Mouse (Mus musculus): ENCODE measurements at regions not wholly inside any gene's neighbourhood (a gene's known extent, or its start where the extent isn't known, plus 50 kb on each side); places are given as distances from the start of the nearest gene placed in this dataset.

DNA sequence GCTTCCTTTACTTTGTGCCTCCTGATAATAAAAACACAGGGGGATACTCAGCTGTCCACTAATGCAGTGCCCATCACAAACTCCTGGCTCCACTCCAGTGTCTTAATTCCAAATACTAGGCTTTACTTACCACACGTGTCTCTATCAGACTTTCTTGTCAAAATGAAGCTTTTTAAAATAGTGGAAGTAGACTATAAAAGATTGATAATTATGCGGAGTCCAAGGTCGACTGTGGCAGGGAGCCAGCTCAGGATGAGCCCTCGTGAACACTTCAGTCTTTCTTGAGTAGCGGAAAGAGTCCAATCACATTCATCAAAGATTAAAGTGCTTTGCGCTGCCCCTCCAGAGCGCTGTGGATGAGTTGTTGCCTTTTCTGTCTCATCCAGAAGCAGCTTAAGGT lies 147.9 kb upstream of the Zbtb20 start:
- in situ Hi-C loops (cut with MboI; ENCODE audit: low pct_ligation_motif_present, low pct_unique_long_range_greater_than_20kb, low sequenced_read_pairs): no loop called here

DNA sequence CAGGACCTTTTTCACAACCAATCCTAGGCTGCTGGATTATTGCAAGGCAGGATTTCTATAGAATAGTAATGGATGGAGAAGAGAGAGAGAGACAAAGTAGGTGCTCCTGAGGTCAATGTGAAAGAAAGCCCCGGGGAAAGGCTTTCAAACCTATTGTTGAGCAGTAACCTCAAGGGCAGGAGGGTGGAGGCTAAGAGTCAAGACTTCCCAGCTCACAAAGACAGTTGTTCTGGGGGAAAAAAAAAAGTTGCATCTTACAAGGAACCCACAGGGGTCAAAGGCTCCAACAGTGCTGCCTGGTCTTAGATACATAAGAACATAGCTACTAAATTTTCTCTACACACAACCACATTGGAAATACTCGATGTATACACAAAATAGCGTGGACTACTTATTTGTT lies 155.8 kb upstream of the Zbtb20 start:
- no peak overlapping the region for H3K27ac ChIP-seq (ENCODE audit: insufficient read depth, low read depth)
- in situ Hi-C loops (cut with MboI; ENCODE audit: low pct_ligation_motif_present, low pct_unique_long_range_greater_than_20kb, low sequenced_read_pairs) (no loop called here), dilution Hi-C loops (cut with MboI; ENCODE audit: extremely low pct_ligation_motif_present, extremely low pct_unique_long_range_greater_than_20kb, low sequenced_read_pairs) (no loop called here)
- no peaks in the 10 kb centered on the region for H3K79me2 ChIP-seq (replicated peaks; ENCODE audit: control insufficient read depth, extremely low read depth, insufficient read depth, poor library complexity, severe bottlenecking)
- H3K9me3 ChIP-seq (replicated peaks; ENCODE audit: low read length): no peaks in the 10 kb centered on the region
- H3K36me3 ChIP-seq (replicated peaks in 1 of 2; ENCODE audit: control insufficient read depth in 1 of 2, insufficient read depth in 1 of 2, low read length in 1 of 2): no peaks in the 10 kb centered on the region
- TF ChIP-seq IRF4 (IDR thresholded peaks at IDR 0.05; ENCODE audit: low read depth, low read length) (no peak), ZKSCAN1 (IDR thresholded peaks at IDR 0.05; ENCODE audit: borderline replicate concordance, low read depth, low read length) (no peak), POLR2AphosphoS2 (IDR thresholded peaks at IDR 0.05; ENCODE audit: low read depth, low read length) (no peak), GABPA (IDR thresholded peaks at IDR 0.05; ENCODE audit: insufficient replicate concordance, low read depth, low read length) (no peak), ZNF384 (IDR thresholded peaks at IDR 0.05; ENCODE audit: low read depth, low read length) (no peak), ZC3H11A (IDR thresholded peaks at IDR 0.05; ENCODE audit: low read depth, low read length) (no peak), ZMIZ1 (IDR thresholded peaks at IDR 0.05; ENCODE audit: low read depth, low read length) (no peak), ELF1 (IDR thresholded peaks at IDR 0.05; ENCODE audit: low read depth, low read length) (no peak), NRF1 (IDR thresholded peaks at IDR 0.05; ENCODE audit: low read depth, low read length) (no peak), MXI1 (IDR thresholded peaks at IDR 0.05; ENCODE audit: low read depth, low read length) (no peak)
- H3K9ac ChIP-seq (ENCODE audit: insufficient read depth, low read depth): no peak overlapping the region
- DNase-seq (ENCODE audit: extremely low read depth): no peak
- no peaks in the 10 kb centered on the region for H3K4me1 ChIP-seq (ENCODE audit: control insufficient read depth in 1 of 2, insufficient read depth in 2 of 2)
- no peaks in the 10 kb centered on the region for H3K27me3 ChIP-seq (replicated peaks)
- H3K4me3 ChIP-seq (replicated peaks in 1 of 3; ENCODE audit: low read depth in 2 of 3, low read length in 2 of 3, poor library complexity in 1 of 3): no peak overlapping the region
- no peak overlapping the region for H3K4me2 ChIP-seq (ENCODE audit: insufficient read depth, low read depth, poor library complexity, severe bottlenecking)

More for the DNA sequence above, 147.9 kb upstream of the Zbtb20 start:
- no peaks in the 10 kb centered on the region for H3K79me2 ChIP-seq (replicated peaks; ENCODE audit: control insufficient read depth, extremely low read depth, insufficient read depth, poor library complexity, severe bottlenecking)
- no peaks in the 10 kb centered on the region; a peak in 1 of 4 replicates for H3K4me1 ChIP-seq (ENCODE audit: control insufficient read depth in 1 of 2, insufficient read depth in 2 of 2)
- H3K27me3 ChIP-seq (replicated peaks): no peaks in the 10 kb centered on the region
- no peaks in the 10 kb centered on the region for H3K9me3 ChIP-seq (replicated peaks; ENCODE audit: low read length)
- no peaks in the 10 kb centered on the region for H3K36me3 ChIP-seq (replicated peaks in 1 of 2; ENCODE audit: control insufficient read depth in 1 of 2, insufficient read depth in 1 of 2, low read length in 1 of 2)
- H3K4me2 ChIP-seq (ENCODE audit: insufficient read depth, low read depth, poor library complexity, severe bottlenecking): no peak overlapping the region
- no peak overlapping the region for H3K9ac ChIP-seq (ENCODE audit: insufficient read depth, low read depth)
- no peak for TF ChIP-seq RAD21 (IDR thresholded peaks at IDR 0.05; ENCODE audit: low read depth, low read length)
- TF ChIP-seq EP300 (IDR thresholded peaks at IDR 0.05; ENCODE audit: low read length): no peak
- DNase-seq (ENCODE audit: extremely low read depth): no peak
- dilution Hi-C loops (cut with MboI; ENCODE audit: extremely low pct_ligation_motif_present, extremely low pct_unique_long_range_greater_than_20kb, low sequenced_read_pairs): no loop called here
- H3K4me3 ChIP-seq (replicated peaks in 1 of 3; ENCODE audit: low read depth in 2 of 3, low read length in 2 of 3, poor library complexity in 1 of 3): no peak overlapping the region
- no peak overlapping the region for H3K27ac ChIP-seq (ENCODE audit: insufficient read depth, low read depth)

DNA sequence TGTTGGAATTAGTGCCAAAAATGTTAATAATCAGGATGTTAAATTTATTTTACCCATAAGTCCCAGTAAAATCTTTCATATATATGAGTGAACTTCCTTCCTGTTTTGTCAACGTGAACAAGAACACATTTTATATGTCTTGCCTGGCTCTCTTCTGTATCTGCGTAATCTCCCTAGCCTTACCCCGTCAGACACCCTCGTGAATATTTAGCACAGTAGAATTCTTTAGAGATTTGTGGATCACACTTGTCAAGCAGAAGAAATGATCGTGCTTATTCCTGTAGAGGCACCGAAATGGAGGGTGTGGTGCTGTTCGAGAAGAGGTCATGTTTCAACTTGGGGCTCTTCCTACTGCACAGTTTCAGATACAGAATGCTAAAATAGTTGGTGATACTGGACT lies 157.2 kb upstream of the Zbtb20 start:
- no peak overlapping the region; the same call in 1 of the 2 replicates for H3K4me2 ChIP-seq (ENCODE audit: insufficient read depth, low read depth, poor library complexity, severe bottlenecking)
- no peak overlapping the region for H3K9ac ChIP-seq (ENCODE audit: insufficient read depth, low read depth)
- H3K27ac ChIP-seq (ENCODE audit: insufficient read depth, low read depth): no peak overlapping the region
- no peak for DNase-seq (ENCODE audit: extremely low read depth)
- no peaks in the 10 kb centered on the region for H3K36me3 ChIP-seq (replicated peaks in 1 of 2; ENCODE audit: control insufficient read depth in 1 of 2, insufficient read depth in 1 of 2, low read length in 1 of 2)
- H3K4me1 ChIP-seq (ENCODE audit: control insufficient read depth in 1 of 2, insufficient read depth in 2 of 2): no peaks in the 10 kb centered on the region
- in situ Hi-C loops (cut with MboI; ENCODE audit: low pct_ligation_motif_present, low pct_unique_long_range_greater_than_20kb, low sequenced_read_pairs): no loop called here
- dilution Hi-C loops (cut with MboI; ENCODE audit: extremely low pct_ligation_motif_present, extremely low pct_unique_long_range_greater_than_20kb, low sequenced_read_pairs): no loop called here
- no peak for TF ChIP-seq BHLHE40 (IDR thresholded peaks at IDR 0.05; ENCODE audit: low read depth, low read length)
- no peak for TF ChIP-seq POLR2AphosphoS2 (IDR thresholded peaks at IDR 0.05; ENCODE audit: low read depth, low read length)
- no peak for TF ChIP-seq USF1 (IDR thresholded peaks at IDR 0.05; ENCODE audit: low read depth, low read length)
- no peak for TF ChIP-seq MXI1 (IDR thresholded peaks at IDR 0.05; ENCODE audit: low read depth, low read length)
- TF ChIP-seq NELFE (IDR thresholded peaks at IDR 0.05; ENCODE audit: low read depth, low read length): no peak
- TF ChIP-seq ETS1 (conservative IDR thresholded peaks at IDR 0.05; ENCODE audit: low read depth, low read length): no peak
- TF ChIP-seq TBP (conservative IDR thresholded peaks at IDR 0.05; ENCODE audit: low read depth, low read length): no peak
- TF ChIP-seq ELF1 (IDR thresholded peaks at IDR 0.05; ENCODE audit: low read depth, low read length): no peak
- TF ChIP-seq MEF2A (IDR thresholded peaks at IDR 0.05; ENCODE audit: borderline replicate concordance, low read depth, low read length): no peak
- no peak for TF ChIP-seq MAZ (IDR thresholded peaks at IDR 0.05; ENCODE audit: low read depth, low read length)
- TF ChIP-seq TCF12 (IDR thresholded peaks at IDR 0.05; ENCODE audit: low read depth, low read length): no peak
- no peak for TF ChIP-seq MAFK (IDR thresholded peaks at IDR 0.05; ENCODE audit: insufficient replicate concordance, low read length)
- TF ChIP-seq HCFC1 (IDR thresholded peaks at IDR 0.05; ENCODE audit: low read depth, low read length): no peak
- no peaks in the 10 kb centered on the region for H3K79me2 ChIP-seq (replicated peaks; ENCODE audit: control insufficient read depth, extremely low read depth, insufficient read depth, poor library complexity, severe bottlenecking)
- H3K9me3 ChIP-seq (replicated peaks; ENCODE audit: low read length): no peaks in the 10 kb centered on the region
- no peaks in the 10 kb centered on the region for H3K27me3 ChIP-seq (replicated peaks)
- no peak overlapping the region for H3K4me3 ChIP-seq (replicated peaks in 1 of 3; ENCODE audit: low read depth in 2 of 3, low read length in 2 of 3, poor library complexity in 1 of 3)
